Mouse (Mus musculus): ENCODE results near the gene Cnr1.

DNA sequence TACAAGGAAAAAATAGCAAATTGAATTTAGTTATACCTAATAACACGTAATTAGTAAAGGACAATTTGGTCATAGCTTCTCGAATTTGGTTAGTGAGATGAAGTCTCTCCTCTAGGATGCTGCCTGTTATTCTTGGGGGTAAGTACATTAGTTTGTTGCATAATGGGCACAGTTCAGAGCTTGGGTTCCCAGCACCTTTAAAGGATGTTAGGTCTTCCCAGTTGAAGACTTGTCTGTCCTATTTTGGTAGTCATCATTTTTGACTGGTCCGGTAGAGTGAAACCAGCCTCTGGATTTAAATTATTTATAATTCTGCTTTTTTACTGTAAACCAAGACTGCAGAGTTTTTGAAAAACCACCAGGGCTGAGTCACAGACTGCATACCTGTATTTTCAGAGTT is 3.3 kb downstream of the Cnr1 start:
- TF ChIP-seq CTCF (IDR thresholded peaks at IDR 0.05; ENCODE audit: borderline replicate concordance, extremely low read depth, insufficient read depth, insufficient read length) (no peak), POLR2A (IDR thresholded peaks at IDR 0.05; ENCODE audit: borderline replicate concordance, extremely low read depth, insufficient read depth, insufficient read length, poor library complexity, severe bottlenecking) (no peak)

Measured in brain, embryonic 14.5 days (tissue).